Mouse (Mus musculus) retina, adult 2 months (tissue): ENCODE results near the gene Gnb3.
"Not testable (repeated sequence)": the region's sequence is repeated elsewhere in the genome, so short reads cannot be mapped to it uniquely, and the experiment has no call there.

ENCODE experiments used
- DNase-seq: peaks from one replicate; pipeline ENCODE4 v3.0.0-alpha.2; 2012; ENCODE audit warnings: low read depth, low spot score

Gnb3 gene

DNA sequence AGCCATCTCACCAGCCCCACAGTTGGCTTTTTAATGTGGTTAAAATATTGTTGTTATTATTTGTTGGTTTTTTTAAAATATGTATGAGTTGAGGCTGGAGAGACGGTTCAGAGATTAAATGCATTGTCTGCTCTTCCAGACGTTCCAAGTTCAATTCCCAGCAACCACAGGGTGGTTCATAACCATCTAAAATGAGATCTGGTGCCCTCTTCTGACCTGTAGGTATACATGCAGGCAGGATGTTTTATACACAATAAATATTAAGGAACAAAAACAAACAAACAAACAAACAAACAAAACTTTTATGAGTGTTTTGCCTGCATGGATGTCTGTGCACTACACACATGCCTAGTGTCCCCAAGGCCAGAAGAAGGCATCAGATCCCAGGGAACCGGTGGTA is 37.0 kb downstream of the Gnb3 start:
- no peak for DNase-seq

DNA sequence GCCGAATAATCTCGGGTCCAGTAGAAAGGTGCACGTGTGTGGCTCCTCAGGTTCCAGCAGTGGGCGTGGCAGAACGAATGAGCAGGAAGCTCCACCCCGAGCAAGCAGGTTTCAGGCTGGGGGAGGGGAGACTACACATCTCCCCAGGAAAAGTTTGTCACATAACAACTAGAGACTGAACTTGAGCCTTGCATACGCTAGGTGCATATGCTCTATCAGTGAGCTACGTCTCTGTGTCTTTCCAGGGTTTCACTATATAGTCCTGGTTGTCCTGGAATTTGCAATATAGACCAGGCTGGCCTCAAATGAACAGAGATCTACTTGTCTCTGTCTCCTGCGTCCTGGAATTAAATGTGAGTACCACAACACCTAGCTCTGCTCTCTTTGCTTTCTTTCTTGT is 37.7 kb downstream of the Gnb3 start:
- not testable (repeated sequence) for DNase-seq

DNA sequence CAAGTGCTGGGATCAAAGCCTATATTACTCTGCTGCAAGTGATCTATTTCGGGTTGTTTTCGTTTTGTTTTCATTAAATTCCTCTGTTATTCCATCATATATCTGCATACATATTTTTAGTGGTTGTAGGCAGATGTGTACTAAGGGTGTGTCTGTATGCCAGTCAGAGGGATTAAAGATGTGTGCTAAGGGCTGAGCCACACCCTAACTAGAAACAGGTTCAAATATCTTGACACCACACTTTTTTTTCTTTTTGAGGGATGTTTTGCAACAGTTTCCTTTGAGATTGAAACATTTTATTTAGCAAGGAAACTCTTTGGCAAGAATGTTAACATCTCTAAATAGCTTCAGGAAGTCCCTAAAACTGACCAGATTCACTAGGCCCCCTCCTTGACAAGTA is 43.9 kb downstream of the Gnb3 start:
- no peak for DNase-seq

DNA sequence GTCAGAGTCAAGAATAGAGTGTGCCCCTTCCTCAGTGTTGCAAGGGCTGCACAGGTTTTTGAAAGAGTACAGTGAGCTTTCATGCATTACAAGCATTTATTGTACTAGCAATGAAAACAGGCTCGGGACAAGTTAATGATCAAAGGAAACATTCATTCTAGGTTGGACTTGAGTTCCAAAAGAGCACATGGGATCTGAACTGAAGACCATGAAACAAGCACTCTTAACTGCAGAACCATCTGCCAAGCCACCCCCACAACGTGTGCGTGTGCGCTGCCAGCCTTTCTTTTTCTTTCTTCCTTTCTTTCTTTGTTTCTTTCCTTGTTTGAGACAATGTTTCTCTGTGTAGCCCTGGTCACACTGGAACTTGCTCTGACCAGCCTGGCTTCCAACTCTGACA is 44.3 kb downstream of the Gnb3 start:
- no peak for DNase-seq

- DNase-seq: no peak
These were observed 48.2 kb downstream of the Gnb3 start for GRCm38 (mm10) chr6:124791911-124792310.

GRCm38 (mm10) chr6:124790121-124790520 is 50.0 kb downstream of the Gnb3 start:
- no peak for DNase-seq

- no peak for DNase-seq
These were observed 50.6 kb downstream of the Gnb3 start for GRCm38 (mm10) chr6:124789519-124789918.

- no peak for DNase-seq
These were observed 52.4 kb downstream of the Gnb3 start for GRCm38 (mm10) chr6:124787722-124788121.

GRCm38 (mm10) chr6:124786756-124787420 is 53.2 kb downstream of the Gnb3 start:
- no peak for DNase-seq
